Mouse (Mus musculus): ENCODE data around the gene Zbtb39. TPM values are rescaled to one million over a fixed set of nuclear protein-coding genes. Genes with fewer than 3 reads are reported as not detected.

The Zbtb39 gene
- polyA plus RNA-seq, 1 experiment from 2014 or later = 7.6 TPM

GRCm38 (mm10) chr10:127730933-127731310 lies 8.4 kb upstream of the Zbtb39 start:
- WGBS = 28% methylated on average over 9 of the region's 9 CpGs
- no peak overlapping the region for H3K4me3 ChIP-seq (ENCODE audit: low read depth, low read length)
- H3K4me2 ChIP-seq = no peak overlapping the region
- H3K4me1 ChIP-seq (ENCODE audit: control insufficient read depth, insufficient read depth, low read length) = peaks cover 2% of the 10 kb centered on the region; the same call in 1 of the 2 replicates
- no peaks in the 10 kb centered on the region; the same call in 1 of the 2 replicates for H3K27me3 ChIP-seq (ENCODE audit: control insufficient read depth, insufficient read depth, low read length)
- no peak overlapping the region for H3K27ac ChIP-seq (ENCODE audit: low read depth, low read length)
- H3K9ac ChIP-seq (ENCODE audit: low read length) = no peak overlapping the region
- DNase-seq (ENCODE audit: low spot score, missing footprints) (peak; percentile 83), ATAC-seq (ENCODE audit: low FRiP score) (no peak)
- no peaks in the 10 kb centered on the region for H3K9me3 ChIP-seq (ENCODE audit: control insufficient read depth, low read length)
- H3K36me3 ChIP-seq (ENCODE audit: control insufficient read depth, insufficient read depth, low read length) = no peaks in the 10 kb centered on the region

GRCm38 (mm10) chr10:127731397-127731796 lies 7.9 kb upstream of the Zbtb39 start:
- DNase-seq (ENCODE audit: low spot score, missing footprints) (peak; percentile 75), ATAC-seq (ENCODE audit: low FRiP score) (no peak)
- Histone ChIP-seq H3K4me1 (ENCODE audit: control insufficient read depth, insufficient read depth, low read length) (peaks cover 2% of the 10 kb centered on the region; the same call in 1 of the 2 replicates), H3K4me3 (ENCODE audit: low read depth, low read length) (no peak overlapping the region), H3K9me3 (ENCODE audit: control insufficient read depth, low read length) (no peaks in the 10 kb centered on the region), H3K9ac (ENCODE audit: low read length) (no peak overlapping the region), H3K27ac (ENCODE audit: low read depth, low read length) (no peak overlapping the region), H3K4me2 (no peak overlapping the region), H3K36me3 (ENCODE audit: control insufficient read depth, insufficient read depth, low read length) (no peaks in the 10 kb centered on the region), H3K27me3 (ENCODE audit: control insufficient read depth, insufficient read depth, low read length) (no peaks in the 10 kb centered on the region; the same call in 1 of the 2 replicates)
- 41% methylated on average over 5 of the region's 5 CpGs for WGBS

DNA sequence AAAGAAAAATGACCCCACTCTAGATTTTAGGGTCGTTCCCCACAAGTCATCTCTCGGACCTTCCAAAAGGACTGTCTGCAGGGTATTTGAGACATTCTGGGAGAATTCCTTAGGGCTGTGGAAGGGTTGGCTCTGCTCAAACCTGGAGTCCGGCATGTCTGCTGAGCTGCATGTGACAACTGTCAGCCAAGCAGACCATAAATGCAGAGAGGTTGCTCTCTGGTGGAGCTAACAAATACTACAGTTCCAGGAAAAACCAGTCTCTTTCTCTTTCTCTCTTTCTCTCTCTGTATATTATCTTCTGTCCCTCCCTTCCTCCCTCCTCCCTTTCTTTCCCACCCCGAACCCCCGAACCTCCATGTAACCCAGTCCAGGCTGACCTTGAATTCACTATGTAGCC lies 4.9 kb upstream of the Zbtb39 start:
- Histone ChIP-seq H3K36me3 (ENCODE audit: control insufficient read depth, insufficient read depth, low read length) (no peaks in the 10 kb centered on the region), H3K4me2 (no peak overlapping the region), H3K27ac (ENCODE audit: low read depth, low read length) (no peak overlapping the region), H3K4me3 (ENCODE audit: low read depth, low read length) (no peak overlapping the region), H3K27me3 (ENCODE audit: control insufficient read depth, insufficient read depth, low read length) (no peaks in the 10 kb centered on the region; the same call in 1 of the 2 replicates), H3K9ac (ENCODE audit: low read length) (no peak overlapping the region), H3K4me1 (ENCODE audit: control insufficient read depth, insufficient read depth, low read length) (peaks cover 2% of the 10 kb centered on the region; the same call in 1 of the 2 replicates), H3K9me3 (ENCODE audit: control insufficient read depth, low read length) (no peaks in the 10 kb centered on the region)
- WGBS = 54% methylated on average over 5 of the region's 5 CpGs
- ATAC-seq (ENCODE audit: low FRiP score) (no peak), DNase-seq (ENCODE audit: low spot score, missing footprints) (no peak)

GRCm38 (mm10) chr10:127736266-127736665 lies 3.1 kb upstream of the Zbtb39 start:
- H3K4me3 ChIP-seq (ENCODE audit: low read depth, low read length) = no peak overlapping the region
- H3K4me1 ChIP-seq (ENCODE audit: control insufficient read depth, insufficient read depth, low read length) = peaks cover 7% of the 10 kb centered on the region; the same call in 1 of the 2 replicates
- H3K4me2 ChIP-seq = no peak overlapping the region
- DNase-seq (ENCODE audit: low spot score, missing footprints) (no peak), ATAC-seq (ENCODE audit: low FRiP score) (no peak)
- H3K27me3 ChIP-seq (ENCODE audit: control insufficient read depth, insufficient read depth, low read length) = no peaks in the 10 kb centered on the region; the same call in 1 of the 2 replicates
- 91% methylated on average over 2 of the region's 2 CpGs for WGBS
- no peak overlapping the region for H3K27ac ChIP-seq (ENCODE audit: low read depth, low read length)
- H3K9ac ChIP-seq (ENCODE audit: low read length) = no peak overlapping the region
- H3K9me3 ChIP-seq (ENCODE audit: control insufficient read depth, low read length) = no peaks in the 10 kb centered on the region
- H3K36me3 ChIP-seq (ENCODE audit: control insufficient read depth, insufficient read depth, low read length) = no peaks in the 10 kb centered on the region

DNA sequence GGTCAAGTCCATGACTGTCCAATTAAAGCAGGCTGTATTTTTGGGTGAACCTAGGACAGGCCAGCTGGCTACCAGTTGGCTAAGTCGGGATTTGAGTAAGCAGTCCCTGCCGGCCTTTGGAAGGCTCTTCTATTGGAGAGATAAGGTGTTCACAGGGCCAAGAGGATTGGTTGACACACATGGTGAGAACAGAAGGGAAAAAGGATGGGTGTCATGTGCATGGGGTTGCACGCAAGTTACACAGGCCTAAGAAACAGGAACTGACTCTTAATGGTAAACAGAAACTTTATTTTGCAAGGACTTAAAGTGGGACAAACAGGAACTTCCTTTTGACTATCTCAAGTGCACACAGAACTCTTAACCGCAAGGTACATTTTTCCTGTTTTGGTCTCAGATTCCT lies 2.4 kb upstream of the Zbtb39 start:
- WGBS = 83% methylated on average over 4 of the region's 4 CpGs
- no peaks in the 10 kb centered on the region; the same call in 1 of the 2 replicates for H3K27me3 ChIP-seq (ENCODE audit: control insufficient read depth, insufficient read depth, low read length)
- no peak overlapping the region for H3K4me2 ChIP-seq
- H3K4me3 ChIP-seq (ENCODE audit: low read depth, low read length) = no peak overlapping the region
- DNase-seq (ENCODE audit: low spot score, missing footprints) (no peak), ATAC-seq (ENCODE audit: low FRiP score) (no peak)
- no peak overlapping the region for H3K9ac ChIP-seq (ENCODE audit: low read length)
- no peaks in the 10 kb centered on the region for H3K9me3 ChIP-seq (ENCODE audit: control insufficient read depth, low read length)
- H3K36me3 ChIP-seq (ENCODE audit: control insufficient read depth, insufficient read depth, low read length) = peaks cover 4% of the 10 kb centered on the region; the same call in 1 of the 2 replicates
- peaks cover 6% of the 10 kb centered on the region; the same call in 1 of the 2 replicates for H3K4me1 ChIP-seq (ENCODE audit: control insufficient read depth, insufficient read depth, low read length)
- H3K27ac ChIP-seq (ENCODE audit: low read depth, low read length) = no peak overlapping the region

- H3K4me3 ChIP-seq (ENCODE audit: low read depth, low read length) = no peak overlapping the region
- peaks cover 10% of the 10 kb centered on the region for H3K36me3 ChIP-seq (ENCODE audit: control insufficient read depth, insufficient read depth, low read length)
- H3K4me2 ChIP-seq = no peak overlapping the region
- H3K27me3 ChIP-seq (ENCODE audit: control insufficient read depth, insufficient read depth, low read length) = no peaks in the 10 kb centered on the region
- no peaks in the 10 kb centered on the region for H3K9me3 ChIP-seq (ENCODE audit: control insufficient read depth, low read length)
- DNase-seq (ENCODE audit: low spot score, missing footprints) (peak; percentile 64), ATAC-seq (ENCODE audit: low FRiP score) (no peak)
- H3K9ac ChIP-seq (ENCODE audit: low read length) = no peak overlapping the region
- 26% methylated on average over 2 of the region's 2 CpGs for WGBS
- H3K4me1 ChIP-seq (ENCODE audit: control insufficient read depth, insufficient read depth, low read length) = peaks cover 6% of the 10 kb centered on the region; the same call in 1 of the 2 replicates
- H3K27ac ChIP-seq (ENCODE audit: low read depth, low read length) = no peak overlapping the region
Observed at GRCm38 (mm10) chr10:127737552-127737951, 1.8 kb upstream of the Zbtb39 start.

DNA sequence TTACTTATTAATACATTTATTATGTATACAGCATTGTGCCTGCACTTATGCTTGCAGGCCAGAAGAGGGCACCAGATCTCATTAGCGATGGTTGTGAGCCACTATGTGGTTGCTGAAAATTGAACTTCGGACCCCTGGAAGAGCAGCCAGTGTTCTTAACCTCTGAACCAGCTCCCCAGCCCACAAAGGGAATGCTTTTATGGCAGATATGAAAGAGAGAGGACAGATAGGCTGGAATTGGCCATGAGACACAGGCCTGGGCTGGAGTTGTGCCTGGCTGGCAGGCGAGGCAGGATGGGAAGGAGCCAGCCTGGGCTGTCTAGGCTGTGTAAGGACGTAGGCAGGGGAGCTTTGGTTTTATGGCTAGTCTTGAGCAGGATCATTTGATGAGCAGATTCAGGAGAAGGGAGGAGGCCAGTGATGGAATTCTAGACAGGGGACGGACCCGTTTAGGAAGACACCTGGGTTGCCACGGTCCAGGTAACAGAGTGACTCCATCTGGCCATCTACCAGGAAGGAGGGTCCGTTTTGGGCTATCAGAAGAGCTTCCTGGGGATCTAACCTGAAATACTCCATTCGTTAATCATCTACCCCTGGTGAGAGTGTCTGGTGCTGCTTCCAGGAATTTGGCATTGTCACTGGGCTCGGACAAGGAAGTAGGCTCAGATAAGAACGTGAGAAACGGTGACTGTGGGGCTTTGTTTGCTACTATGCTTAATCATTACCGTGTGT lies 1.0 kb upstream of the Zbtb39 start:
- peaks cover 6% of the 10 kb centered on the region; the same call in 1 of the 2 replicates for H3K4me1 ChIP-seq (ENCODE audit: control insufficient read depth, insufficient read depth, low read length)
- no peak overlapping the region for H3K4me2 ChIP-seq
- H3K4me3 ChIP-seq (ENCODE audit: low read depth, low read length) = no peak overlapping the region
- no peak for DNase-seq (ENCODE audit: low spot score, missing footprints)
- ATAC-seq (ENCODE audit: low FRiP score) = no peak
- WGBS = 57% methylated on average over 13 of the region's 13 CpGs
- no peak overlapping the region for H3K9ac ChIP-seq (ENCODE audit: low read length)
- peaks cover 18% of the 10 kb centered on the region for H3K36me3 ChIP-seq (ENCODE audit: control insufficient read depth, insufficient read depth, low read length)
- H3K9me3 ChIP-seq (ENCODE audit: control insufficient read depth, low read length) = no peaks in the 10 kb centered on the region
- H3K27me3 ChIP-seq (ENCODE audit: control insufficient read depth, insufficient read depth, low read length) = no peaks in the 10 kb centered on the region
- no peak overlapping the region for H3K27ac ChIP-seq (ENCODE audit: low read depth, low read length)

DNA sequence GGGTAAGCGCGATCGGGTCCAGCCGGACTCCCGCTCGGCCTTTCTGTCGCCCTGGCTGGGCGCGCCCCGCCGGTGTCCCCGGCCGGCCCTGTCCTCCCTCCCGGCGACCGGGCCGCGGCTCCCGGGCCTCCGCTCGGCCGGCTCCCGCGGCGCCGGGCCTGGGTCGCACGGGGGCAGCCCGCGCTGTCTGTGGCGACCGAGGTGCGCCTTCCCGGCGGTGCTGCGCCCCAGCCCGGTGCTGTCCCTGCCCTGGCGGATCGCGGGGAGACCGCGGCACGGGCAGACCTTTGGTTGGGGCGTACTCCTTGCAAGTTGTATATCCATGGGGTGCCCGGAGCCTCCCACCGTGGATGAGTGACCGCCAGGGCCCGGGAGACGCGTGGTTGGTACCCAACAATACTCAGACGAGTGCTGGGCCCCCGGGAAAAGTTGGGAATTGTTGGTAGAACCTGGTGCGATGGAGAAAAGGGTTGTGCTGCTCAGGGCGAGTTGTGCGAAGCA lies 373 bp downstream of the Zbtb39 start:
- WGBS = under 1% methylated on average over 55 of the region's 55 CpGs
- H3K4me2 ChIP-seq = peak overlapping the region; percentile 68

GRCm38 (mm10) chr10:127744661-127745060 lies 5.3 kb downstream of the Zbtb39 start:
- no peak overlapping the region for H3K4me2 ChIP-seq
- H3K4me1 ChIP-seq (ENCODE audit: control insufficient read depth, insufficient read depth, low read length) = peaks cover 9% of the 10 kb centered on the region; the same call in 1 of the 2 replicates
- H3K27ac ChIP-seq (ENCODE audit: low read depth, low read length) = no peak overlapping the region
- DNase-seq (ENCODE audit: low spot score, missing footprints) = peak; percentile 92
- ATAC-seq (ENCODE audit: low FRiP score) = no peak
- peaks cover 41% of the 10 kb centered on the region for H3K36me3 ChIP-seq (ENCODE audit: control insufficient read depth, insufficient read depth, low read length)
- H3K4me3 ChIP-seq (ENCODE audit: low read depth, low read length) = no peak overlapping the region
- no peaks in the 10 kb centered on the region for H3K27me3 ChIP-seq (ENCODE audit: control insufficient read depth, insufficient read depth, low read length)
- no peak overlapping the region for H3K9ac ChIP-seq (ENCODE audit: low read length)
- 64% methylated on average over 5 of the region's 5 CpGs for WGBS
- no peaks in the 10 kb centered on the region for H3K9me3 ChIP-seq (ENCODE audit: control insufficient read depth, low read length)

More for the DNA sequence above, 373 bp downstream of the Zbtb39 start:
- peak; percentile 80 for ATAC-seq (ENCODE audit: low FRiP score)
- Histone ChIP-seq H3K27me3 (ENCODE audit: control insufficient read depth, insufficient read depth, low read length) (no peaks in the 10 kb centered on the region), H3K9ac (ENCODE audit: low read length) (peak overlapping the region; percentile 96), H3K27ac (ENCODE audit: low read depth, low read length) (peak overlapping the region; percentile 10), H3K4me1 (ENCODE audit: control insufficient read depth, insufficient read depth, low read length) (peaks cover 6% of the 10 kb centered on the region; the same call in 1 of the 2 replicates), H3K36me3 (ENCODE audit: control insufficient read depth, insufficient read depth, low read length) (peaks cover 30% of the 10 kb centered on the region), H3K9me3 (ENCODE audit: control insufficient read depth, low read length) (no peaks in the 10 kb centered on the region), H3K4me3 (ENCODE audit: low read depth, low read length) (peak overlapping the region; percentile 95)
- DNase-seq (ENCODE audit: low spot score, missing footprints) = peak; percentile 94
